Mouse (Mus musculus) splenic B cell, adult 2 months (primary cell): ENCODE measurements around the gene Angptl4.

ENCODE experiments used
- DNase-seq: peaks from one replicate; pipeline ENCODE4 v3.0.0-alpha.2; 2011; ENCODE audit warnings: low read depth, low spot score
- H3K27me3 ChIP-seq: 2 replicates; pipeline ENCODE4 v1.6.1; 2012; ENCODE audit warnings: mild to moderate bottlenecking, low read length, moderate library complexity, mixed read lengths; ENCODE audit not compliant: control insufficient read depth, poor library complexity, insufficient read depth, severe bottlenecking
- H3K36me3 ChIP-seq: 2 replicates; pipeline ENCODE4 v1.6.1; 2012; ENCODE audit warnings: mild to moderate bottlenecking, low read length, moderate library complexity, mixed read lengths; ENCODE audit not compliant: control insufficient read depth, poor library complexity, insufficient read depth, severe bottlenecking

Angptl4 gene

GRCm38 (mm10) chr17:33812475-33812874 is 30.8 kb upstream of the Angptl4 start:
- no peak for DNase-seq
- Histone ChIP-seq H3K27me3 (no peaks in the 10 kb centered on the region), H3K36me3 (no peaks in the 10 kb centered on the region)

DNA sequence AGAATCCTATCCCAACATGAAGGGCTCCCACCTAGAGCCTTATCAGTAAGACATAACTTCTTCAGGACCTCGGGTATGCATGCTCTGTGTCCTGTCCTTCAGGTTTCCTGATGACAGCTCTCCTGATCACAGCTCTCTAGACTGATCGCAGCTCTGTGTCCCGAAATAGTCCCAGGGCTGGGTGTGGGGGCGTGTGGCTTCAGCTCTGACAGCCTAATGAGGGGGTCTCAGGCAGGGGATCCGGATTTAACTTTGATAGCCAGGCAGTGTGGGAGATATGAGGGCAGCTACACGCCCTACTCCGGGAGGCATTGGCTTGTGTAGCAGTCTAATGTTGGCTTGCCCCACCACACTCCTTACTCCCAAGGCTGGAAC is 29.5 kb upstream of the Angptl4 start:
- Histone ChIP-seq H3K27me3 (no peaks in the 10 kb centered on the region), H3K36me3 (no peaks in the 10 kb centered on the region)
- no peak for DNase-seq

DNA sequence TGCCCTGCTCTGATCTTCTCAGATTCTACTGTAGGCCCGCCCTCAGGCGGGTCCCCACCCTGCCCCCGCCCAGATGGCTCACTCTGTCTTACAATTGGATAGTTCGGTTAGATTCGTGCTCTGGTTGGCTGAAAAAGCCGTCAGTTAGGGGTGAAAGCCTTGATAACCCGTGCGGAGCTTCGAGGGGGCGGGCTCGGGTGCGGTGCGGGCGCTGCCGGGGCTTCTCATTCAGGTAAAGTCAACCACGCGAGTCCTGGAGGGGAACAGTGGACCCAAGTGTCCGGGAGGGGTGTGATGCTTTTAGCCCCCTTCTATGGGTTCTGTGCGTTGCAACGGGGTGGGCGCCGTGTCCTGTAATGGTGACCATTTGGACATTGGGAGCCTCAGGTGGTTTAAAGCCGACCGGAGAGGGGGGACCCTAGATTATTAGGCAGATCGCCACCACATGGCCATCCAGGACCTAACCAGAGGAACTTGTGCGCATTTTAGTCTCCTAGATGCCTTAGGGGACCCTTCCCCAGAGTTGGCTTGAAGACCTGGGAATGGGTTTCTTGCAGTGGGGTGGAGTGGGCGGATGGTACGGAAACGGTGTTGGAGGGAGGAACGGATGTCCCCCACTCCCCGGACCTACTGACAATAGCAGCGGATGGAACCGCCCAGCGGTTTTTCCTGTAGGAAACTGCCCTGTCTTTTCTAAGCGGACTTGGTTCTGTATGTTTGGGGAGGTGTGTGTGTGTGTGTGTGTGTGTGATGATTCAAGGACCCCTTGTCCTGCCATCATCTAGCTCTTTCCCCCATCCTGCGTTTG is 28.9 kb upstream of the Angptl4 start, which contains the start of gene Kank3:
Gene Kank3 (plus strand): TSS at position 186 of the 808 bp plus-strand sequence.
- H3K27me3 ChIP-seq: no peaks in the 10 kb centered on the region
- DNase-seq: peak; percentile 89
- H3K36me3 ChIP-seq: no peaks in the 10 kb centered on the region

DNA sequence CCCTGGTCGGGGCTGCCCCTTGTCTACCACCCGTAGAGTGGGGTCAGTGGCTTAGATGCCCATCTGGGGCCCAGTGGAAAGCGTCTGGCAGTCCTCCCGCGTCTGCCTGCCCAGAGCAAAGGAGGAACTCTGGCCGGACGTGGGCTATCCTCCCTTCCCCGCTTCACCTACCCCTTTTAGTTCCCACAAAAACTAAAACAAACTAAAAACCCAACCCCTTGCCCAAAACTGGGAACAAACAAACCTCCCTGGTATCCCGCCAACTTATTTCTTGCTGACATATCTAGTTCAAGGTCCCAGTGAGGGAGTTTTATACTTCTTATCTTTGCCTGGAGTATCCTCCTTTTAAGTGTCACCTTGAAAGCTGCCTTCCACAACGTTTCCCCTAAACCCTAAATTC is 26.6 kb upstream of the Angptl4 start:
- Histone ChIP-seq H3K27me3 (no peaks in the 10 kb centered on the region), H3K36me3 (no peaks in the 10 kb centered on the region)
- DNase-seq: no peak

DNA sequence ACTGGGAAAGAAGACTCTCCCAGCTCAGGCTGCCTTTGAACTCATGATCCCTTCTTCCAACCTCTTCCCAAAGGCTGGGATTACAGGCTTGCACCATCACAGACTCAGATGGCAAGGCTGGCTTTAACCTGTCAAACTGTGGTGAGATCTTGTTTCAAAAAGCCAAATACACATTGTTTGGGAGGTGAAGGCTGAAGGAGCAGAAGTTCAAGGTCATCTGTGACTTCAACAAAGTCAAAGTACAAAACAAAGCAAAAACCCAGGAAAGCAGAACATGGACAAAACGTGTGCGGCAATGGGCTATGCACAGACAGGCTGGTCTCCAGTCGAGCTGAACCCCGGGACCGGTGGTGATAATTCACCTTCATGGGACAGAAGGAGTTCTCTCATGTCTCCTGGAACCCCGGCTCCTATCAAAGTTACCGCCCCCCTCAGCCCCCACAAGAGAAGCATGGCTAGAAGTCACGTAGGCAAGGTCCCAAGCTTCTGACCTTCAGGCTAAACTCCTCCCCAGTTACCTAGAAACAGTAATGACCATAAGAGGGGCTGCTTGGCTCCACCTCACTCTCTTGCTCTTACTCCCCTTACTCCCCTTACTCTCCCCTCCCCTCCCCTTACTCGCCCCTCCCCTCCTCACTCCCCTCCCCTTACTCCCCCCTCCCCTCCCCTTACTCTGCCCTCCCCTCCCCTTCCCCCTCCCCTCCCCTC is 25.7 kb upstream of the Angptl4 start:
- DNase-seq: no peak
- Histone ChIP-seq H3K36me3 (no peaks in the 10 kb centered on the region), H3K27me3 (no peaks in the 10 kb centered on the region)

DNA sequence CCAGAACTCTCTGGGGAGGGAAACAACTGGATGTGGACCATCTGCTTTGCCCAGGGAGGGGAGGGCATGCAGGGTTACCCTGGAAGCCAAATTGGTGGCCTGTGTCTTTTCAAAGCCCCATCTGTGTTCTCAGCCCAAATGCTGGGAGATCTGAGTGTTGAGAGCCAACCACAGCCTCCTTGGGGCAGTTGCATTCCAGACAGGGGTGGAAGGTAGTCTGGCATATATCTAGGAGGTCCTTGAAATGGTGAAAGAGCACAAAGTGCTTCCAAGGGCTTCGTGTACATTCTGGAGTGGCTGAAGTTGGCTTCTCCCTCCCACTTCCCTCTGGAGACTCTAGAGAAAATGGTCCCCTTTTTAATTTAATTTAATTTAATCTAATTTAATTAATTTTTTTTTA is 23.1 kb upstream of the Angptl4 start:
- no peaks in the 10 kb centered on the region for H3K36me3 ChIP-seq
- no peak for DNase-seq
- no peaks in the 10 kb centered on the region for H3K27me3 ChIP-seq

DNA sequence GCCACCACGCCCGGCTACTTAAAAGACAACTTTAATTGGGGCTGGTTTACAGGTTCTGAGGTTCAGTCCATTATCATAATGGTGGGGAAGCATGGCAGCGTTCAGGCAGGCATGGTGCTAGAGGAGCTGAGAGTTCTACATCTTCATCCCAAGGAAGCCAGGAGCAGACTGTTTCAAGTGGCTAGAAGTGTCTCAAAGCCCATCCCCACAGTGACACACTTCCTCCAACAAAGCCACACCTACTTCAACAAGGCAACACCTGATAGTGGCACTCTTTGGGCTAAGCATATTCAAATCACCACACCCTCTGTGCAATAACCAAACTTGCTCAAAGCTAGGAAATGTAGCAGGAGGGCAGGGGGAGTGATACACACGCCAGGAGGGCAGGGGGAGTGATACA is 22.6 kb upstream of the Angptl4 start:
- Histone ChIP-seq H3K36me3 (no peaks in the 10 kb centered on the region), H3K27me3 (no peaks in the 10 kb centered on the region)
- no peak for DNase-seq

- DNase-seq: peak; percentile 50
- H3K36me3 ChIP-seq: no peaks in the 10 kb centered on the region
- no peaks in the 10 kb centered on the region for H3K27me3 ChIP-seq
Measured at GRCm38 (mm10) chr17:33802221-33802620, 20.6 kb upstream of the Angptl4 start.

- no peaks in the 10 kb centered on the region for H3K36me3 ChIP-seq
- no peak for DNase-seq
- H3K27me3 ChIP-seq: no peaks in the 10 kb centered on the region
Measured at GRCm38 (mm10) chr17:33799277-33799676, 17.6 kb upstream of the Angptl4 start.

- no peaks in the 10 kb centered on the region for H3K36me3 ChIP-seq
- DNase-seq: peak; percentile 35
- no peaks in the 10 kb centered on the region for H3K27me3 ChIP-seq
Measured at GRCm38 (mm10) chr17:33798306-33798705, 16.7 kb upstream of the Angptl4 start.

GRCm38 (mm10) chr17:33788732-33789131 is 7.1 kb upstream of the Angptl4 start:
- Histone ChIP-seq H3K27me3 (no peaks in the 10 kb centered on the region; the same call in 1 of the 2 replicates), H3K36me3 (no peaks in the 10 kb centered on the region)
- DNase-seq: no peak

DNA sequence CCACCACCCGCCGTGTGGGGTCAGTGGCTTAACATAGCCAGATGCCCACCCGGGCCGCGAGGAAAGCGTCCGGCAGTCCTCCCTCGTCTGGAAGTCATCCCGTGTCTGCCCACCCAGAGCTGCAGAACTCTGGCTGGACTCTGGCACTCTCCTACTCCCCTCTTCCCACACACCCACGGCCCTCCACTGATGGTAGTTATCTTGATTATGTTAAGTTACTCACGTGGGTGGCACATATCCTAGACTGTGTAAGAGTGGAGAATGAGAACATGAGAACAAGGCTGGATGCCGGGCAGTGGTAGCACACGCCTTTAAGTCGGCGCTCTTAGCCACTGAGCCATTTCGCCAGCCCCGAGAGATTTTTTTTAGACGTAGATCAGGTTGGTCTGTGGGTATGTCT is 4.7 kb upstream of the Angptl4 start:
- no peaks in the 10 kb centered on the region; the same call in 1 of the 2 replicates for H3K27me3 ChIP-seq
- no peak for DNase-seq
- no peaks in the 10 kb centered on the region for H3K36me3 ChIP-seq

DNA sequence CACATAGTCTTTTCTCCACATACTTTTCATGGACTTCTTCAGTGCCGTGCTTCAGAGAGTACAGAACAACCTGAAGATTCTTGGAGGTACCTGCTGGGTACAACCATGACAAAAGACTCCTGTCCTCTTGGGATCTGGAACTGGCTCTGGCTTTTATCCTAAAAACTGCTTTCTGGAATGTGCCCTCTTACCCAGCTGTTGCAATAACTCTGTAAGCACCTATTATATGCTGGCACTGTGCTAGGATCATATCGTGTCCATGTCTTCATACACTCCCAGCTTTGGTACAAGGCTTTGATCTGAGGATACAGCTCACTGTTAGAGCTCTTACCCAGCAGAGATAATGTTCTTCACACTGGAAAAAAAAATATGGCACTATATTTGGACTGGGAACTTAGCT is 3.3 kb upstream of the Angptl4 start:
- DNase-seq: no peak
- H3K36me3 ChIP-seq: no peaks in the 10 kb centered on the region
- H3K27me3 ChIP-seq: no peaks in the 10 kb centered on the region; the same call in 1 of the 2 replicates

DNA sequence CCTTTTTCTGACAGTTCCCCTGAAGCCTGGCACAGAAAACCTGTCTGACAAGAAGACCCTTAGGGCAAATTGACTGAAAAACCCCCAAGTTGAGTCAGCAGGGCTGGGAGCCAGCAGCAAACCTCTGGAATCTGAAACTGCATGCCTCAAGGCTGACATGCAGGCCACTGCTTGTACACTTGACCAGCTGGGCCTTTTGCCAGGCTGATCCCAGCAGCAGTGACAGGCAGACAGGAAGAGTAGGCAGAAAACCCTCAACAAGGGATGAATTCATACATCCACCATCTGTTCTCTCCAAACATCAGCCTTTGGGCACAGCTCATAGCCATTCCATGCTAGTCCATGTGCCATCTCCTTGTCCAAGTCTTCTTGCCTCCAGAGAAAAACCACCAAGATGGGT is 1.8 kb upstream of the Angptl4 start:
- Histone ChIP-seq H3K36me3 (no peaks in the 10 kb centered on the region), H3K27me3 (no peaks in the 10 kb centered on the region)
- DNase-seq: no peak

DNA sequence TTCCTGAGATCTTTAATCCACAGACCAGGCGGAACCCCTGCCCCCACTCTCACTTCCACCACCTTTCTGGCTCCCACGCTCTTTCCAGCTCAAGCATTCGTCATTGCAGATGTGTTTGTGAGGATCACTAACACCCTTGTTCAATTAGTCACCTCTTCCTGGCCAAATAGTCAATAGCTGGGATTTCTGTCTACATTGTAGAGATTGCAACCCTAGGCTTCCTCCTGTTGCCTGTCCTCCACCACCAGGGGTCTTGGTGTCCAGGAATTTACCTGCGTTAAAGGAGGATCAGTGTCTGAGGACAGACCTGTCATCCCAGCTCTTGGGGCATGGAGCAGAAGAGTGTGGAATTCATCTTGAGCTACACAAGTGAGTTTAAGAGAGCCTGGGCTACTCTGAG is 437 bp upstream of the Angptl4 start:
- no peak for DNase-seq
- Histone ChIP-seq H3K36me3 (no peaks in the 10 kb centered on the region), H3K27me3 (no peaks in the 10 kb centered on the region)
